Mouse (Mus musculus): ENCODE results near the gene Pycr1. TPM values are rescaled to one million over a fixed set of nuclear protein-coding genes. Genes with fewer than 3 reads are reported as not detected.
"Not testable (repeated sequence)": the region's sequence is repeated elsewhere in the genome, so short reads cannot be mapped to it uniquely, and the experiment has no call there.

Gene Pycr1
- polyA plus RNA-seq (2016; fragmentation: Nextera tagmentation; extraction: Ambion mirVana) = 29.9 and 34.3 TPM in 2 replicates

DNA sequence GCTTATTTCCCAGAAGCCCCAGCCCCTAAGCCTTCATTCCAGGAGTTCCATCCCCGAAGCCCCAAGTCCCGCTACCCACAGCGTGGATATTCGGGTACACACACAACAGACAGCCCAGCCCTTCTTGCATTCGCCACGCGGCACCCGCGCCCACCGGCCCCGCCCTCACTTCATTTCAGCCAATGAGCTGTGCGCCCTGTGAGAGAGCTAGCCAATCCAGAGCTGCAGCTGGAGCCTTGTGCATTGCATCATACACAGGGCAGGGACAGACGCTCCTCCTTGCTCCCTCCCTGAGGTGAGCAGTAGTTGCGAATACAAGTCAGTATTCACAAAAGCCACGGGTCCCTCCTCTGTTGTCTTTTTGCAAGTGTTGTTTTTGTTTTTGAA, at the start of gene Pycr1:
TSS of gene Pycr1 (minus strand) at position 169 of the 387 bp plus-strand sequence.
- ATAC-seq (ENCODE audit: insufficient number of reproducible peaks, insufficient read depth, low FRiP score, low TSS enrichment, low read depth) = peak; percentile 98
- Histone ChIP-seq H3K27ac (peak within 1 kb of the TSS; percentile 75; the same call in 1 of the 2 replicates), H3K9me3 (no peaks in the 10 kb centered on the region), H3K4me2 (peak within 1 kb of the TSS; percentile 78), H3K36me3 (no peaks in the 10 kb centered on the region), H3K4me3 (replicated peaks) (peak within 1 kb of the TSS; percentile 42), H3K4me1 (replicated peaks) (peaks cover 25% of the 10 kb centered on the region), H3K27me3 (peaks cover 15% of the 10 kb centered on the region), H3K9ac (replicated peaks) (peak within 1 kb of the TSS; percentile 61)
- WGBS = under 1% methylated on average over 15 of the region's 15 CpGs

DNA sequence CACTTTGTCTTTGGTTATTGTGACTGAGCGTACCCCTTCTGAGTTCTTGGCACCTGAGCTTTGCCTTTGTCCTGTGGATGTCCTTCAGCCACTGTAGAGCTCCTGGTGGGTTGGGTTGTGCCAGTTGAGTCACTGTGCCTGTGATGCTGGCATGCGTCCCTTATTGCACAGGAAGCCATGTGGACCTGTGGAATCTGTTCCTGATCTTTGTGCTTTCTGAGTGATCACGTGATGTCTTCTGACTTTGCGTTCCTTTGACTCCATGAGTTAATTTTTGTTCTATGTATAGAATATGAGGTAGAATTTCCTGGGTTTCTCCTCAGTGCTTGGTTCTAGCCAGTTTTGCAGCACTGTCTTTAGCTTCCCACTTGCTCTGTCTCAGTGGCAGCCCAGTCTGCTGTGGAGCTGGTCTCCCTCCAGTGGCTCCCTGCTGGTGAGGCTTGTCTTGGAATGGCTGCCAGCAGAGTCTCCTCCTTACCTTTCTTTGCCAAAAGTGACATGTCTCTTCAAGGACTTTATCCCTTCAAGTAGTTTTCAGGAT, 49.0 kb upstream of the Pycr1 start:
- Histone ChIP-seq H3K9me3 (0 out of 2 replicates have a peak, but pooled peaks cover 4% of the 10 kb centered on the region), H3K4me2 (no peak overlapping the region), H3K27me3 (no peaks in the 10 kb centered on the region), H3K4me1 (replicated peaks) (peaks cover 29% of the 10 kb centered on the region), H3K36me3 (peaks cover 81% of the 10 kb centered on the region), H3K9ac (replicated peaks) (no peak overlapping the region), H3K4me3 (replicated peaks) (no peak overlapping the region), H3K27ac (no peak overlapping the region)
- no peak for ATAC-seq (ENCODE audit: insufficient number of reproducible peaks, insufficient read depth, low FRiP score, low TSS enrichment, low read depth)
- WGBS = 91% methylated on average over 4 of the region's 4 CpGs

DNA sequence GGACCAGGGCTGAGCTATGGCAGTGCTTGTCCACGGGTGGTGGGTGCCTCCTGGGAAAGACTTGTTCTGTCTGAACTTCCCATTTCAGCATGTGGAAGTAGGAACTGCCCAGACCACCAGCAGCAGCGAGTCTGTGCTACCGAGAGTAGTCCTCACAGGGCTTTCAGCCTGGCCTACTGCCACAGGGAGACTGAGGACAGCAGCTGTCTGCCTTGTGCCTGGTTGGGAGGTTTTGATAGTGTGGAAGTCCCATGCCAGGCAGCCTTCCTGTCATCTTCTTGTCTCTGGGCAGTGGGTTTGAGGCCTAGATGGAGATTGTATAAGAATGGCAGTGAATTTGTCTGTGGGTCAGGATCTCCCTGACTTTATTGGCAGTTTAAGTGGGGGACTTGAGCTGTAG, 45.8 kb upstream of the Pycr1 start:
- H3K27ac ChIP-seq = no peak overlapping the region
- peaks cover 83% of the 10 kb centered on the region for H3K36me3 ChIP-seq
- 79% methylated on average over 3 of the region's 3 CpGs for WGBS
- H3K27me3 ChIP-seq = no peaks in the 10 kb centered on the region
- ATAC-seq (ENCODE audit: insufficient number of reproducible peaks, insufficient read depth, low FRiP score, low TSS enrichment, low read depth) = no peak
- H3K4me2 ChIP-seq = no peak overlapping the region
- no peak overlapping the region for H3K4me3 ChIP-seq (replicated peaks)
- no peaks in the 10 kb centered on the region for H3K9me3 ChIP-seq
- peaks cover 12% of the 10 kb centered on the region for H3K4me1 ChIP-seq (replicated peaks)
- H3K9ac ChIP-seq (replicated peaks) = no peak overlapping the region

DNA sequence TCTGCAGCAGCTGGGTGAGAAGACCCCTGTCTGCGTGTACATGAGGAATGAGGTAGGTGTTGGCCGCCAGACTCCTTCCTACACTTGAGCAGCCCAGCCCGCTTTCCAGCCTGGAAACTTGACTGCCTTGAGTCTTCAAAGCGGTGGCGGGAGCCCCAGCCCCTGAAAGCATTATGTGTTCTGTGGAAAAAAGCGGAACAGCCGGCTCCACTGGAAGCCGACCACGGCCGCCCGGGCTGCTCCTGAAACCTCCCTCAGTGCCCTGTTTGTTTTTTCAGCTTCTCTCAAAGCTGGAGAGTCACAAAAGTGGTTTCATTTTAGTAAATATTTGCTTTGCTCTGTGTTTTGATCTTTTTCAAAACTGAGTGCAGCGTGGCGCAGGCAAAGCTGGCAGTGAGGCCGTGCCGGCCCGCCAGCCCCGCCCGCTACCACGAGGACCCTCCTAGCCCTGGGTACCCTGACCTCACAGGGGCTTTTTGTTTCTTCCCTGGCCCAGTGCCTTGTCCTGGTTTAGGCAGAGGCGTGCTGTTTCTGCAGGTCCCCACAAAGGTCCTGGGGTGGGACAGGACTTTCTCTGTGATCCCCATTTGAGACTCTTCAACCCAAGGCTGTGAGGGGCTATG, 43.2 kb upstream of the Pycr1 start:
- 82% methylated on average over 20 of the region's 20 CpGs for WGBS
- Histone ChIP-seq H3K36me3 (peaks cover 82% of the 10 kb centered on the region), H3K4me2 (no peak overlapping the region), H3K4me3 (replicated peaks) (no peak overlapping the region), H3K4me1 (replicated peaks) (peaks cover 16% of the 10 kb centered on the region; the same call in 1 of the 2 replicates), H3K27ac (peak overlapping the region; percentile 76), H3K9ac (replicated peaks) (0 out of 2 replicates have a peak overlapping the region, but pooled peaks have one; percentile 12), H3K9me3 (no peaks in the 10 kb centered on the region), H3K27me3 (no peaks in the 10 kb centered on the region)
- no peak for ATAC-seq (ENCODE audit: insufficient number of reproducible peaks, insufficient read depth, low FRiP score, low TSS enrichment, low read depth)

DNA sequence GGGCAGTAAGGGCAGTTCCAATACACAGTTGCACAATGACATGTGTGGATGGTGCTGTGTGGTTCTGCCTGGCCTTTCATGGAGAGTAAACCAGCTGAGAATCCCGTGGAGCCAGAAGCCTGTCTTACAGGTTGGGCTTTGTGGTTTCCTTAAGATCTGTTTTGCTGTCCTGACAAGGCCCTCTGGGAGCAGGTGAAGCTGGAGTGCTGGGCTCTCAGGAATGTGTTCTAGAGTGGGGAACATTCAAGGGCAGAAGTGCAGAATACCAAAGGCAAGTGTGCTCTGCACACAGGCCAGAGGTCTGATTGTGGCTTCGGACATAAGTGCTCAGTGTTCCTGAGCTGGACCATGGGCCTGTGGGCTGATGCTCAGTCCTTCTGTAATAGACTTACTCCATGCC, 41.1 kb upstream of the Pycr1 start:
- no peak for ATAC-seq (ENCODE audit: insufficient number of reproducible peaks, insufficient read depth, low FRiP score, low TSS enrichment, low read depth)
- H3K27ac ChIP-seq = no peak overlapping the region
- H3K27me3 ChIP-seq = no peaks in the 10 kb centered on the region
- H3K4me1 ChIP-seq (replicated peaks) = peaks cover 16% of the 10 kb centered on the region; the same call in 1 of the 2 replicates
- H3K36me3 ChIP-seq = peaks cover 84% of the 10 kb centered on the region
- WGBS = 84% methylated on average over 2 of the region's 2 CpGs
- H3K4me3 ChIP-seq (replicated peaks) = no peak overlapping the region
- H3K4me2 ChIP-seq = no peak overlapping the region
- H3K9ac ChIP-seq (replicated peaks) = no peak overlapping the region
- H3K9me3 ChIP-seq = no peaks in the 10 kb centered on the region

DNA sequence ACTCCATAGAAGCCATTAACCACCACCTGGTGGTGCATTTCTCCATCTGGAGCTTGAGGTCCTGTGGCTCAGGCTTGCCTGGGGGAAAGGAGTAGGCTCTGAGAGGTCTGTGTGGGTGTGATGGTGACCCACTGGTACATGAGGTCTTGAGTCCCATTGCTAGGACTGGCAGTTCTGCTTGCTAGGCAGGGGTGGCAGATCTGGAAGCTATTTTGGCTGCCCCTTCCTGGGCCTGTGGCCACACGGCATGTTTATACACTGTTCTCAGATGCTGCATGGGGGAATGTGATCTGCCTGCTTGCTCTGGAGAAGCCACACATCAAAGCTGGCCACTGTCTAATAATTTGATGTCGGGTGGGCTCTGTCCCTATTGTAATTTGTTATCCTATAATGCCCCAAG, 40.5 kb upstream of the Pycr1 start:
- Histone ChIP-seq H3K36me3 (peaks cover 84% of the 10 kb centered on the region), H3K4me2 (no peak overlapping the region), H3K9ac (replicated peaks) (no peak overlapping the region), H3K27ac (no peak overlapping the region), H3K9me3 (no peaks in the 10 kb centered on the region), H3K4me3 (replicated peaks) (no peak overlapping the region), H3K4me1 (replicated peaks) (peaks cover 16% of the 10 kb centered on the region; the same call in 1 of the 2 replicates), H3K27me3 (no peaks in the 10 kb centered on the region)
- 83% methylated on average over 2 of the region's 2 CpGs for WGBS
- ATAC-seq (ENCODE audit: insufficient number of reproducible peaks, insufficient read depth, low FRiP score, low TSS enrichment, low read depth) = no peak

DNA sequence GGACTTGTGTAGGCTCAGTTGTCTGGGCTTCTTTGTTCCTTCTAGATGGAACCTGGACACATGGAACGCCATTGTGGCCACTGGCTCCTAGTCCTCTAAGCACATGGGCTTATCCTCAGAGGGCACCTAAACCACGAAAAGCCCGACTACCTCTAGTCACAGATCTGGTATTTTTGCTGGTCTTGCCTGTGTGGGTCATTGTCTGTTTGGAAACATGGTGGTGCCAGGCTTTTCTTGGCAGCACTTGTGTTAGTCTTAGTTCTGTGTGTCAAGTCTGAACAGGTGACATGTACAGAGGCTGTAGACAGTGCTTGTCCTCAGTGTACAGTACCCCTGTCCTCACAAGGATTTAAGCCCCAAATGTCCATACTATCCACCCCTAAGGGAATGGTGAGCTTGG, 40.0 kb upstream of the Pycr1 start:
- no peak overlapping the region for H3K4me3 ChIP-seq (replicated peaks)
- peaks cover 16% of the 10 kb centered on the region; the same call in 1 of the 2 replicates for H3K4me1 ChIP-seq (replicated peaks)
- H3K4me2 ChIP-seq = no peak overlapping the region
- no peaks in the 10 kb centered on the region for H3K9me3 ChIP-seq
- H3K9ac ChIP-seq (replicated peaks) = no peak overlapping the region
- 94% methylated on average over 3 of the region's 3 CpGs for WGBS
- no peak for ATAC-seq (ENCODE audit: insufficient number of reproducible peaks, insufficient read depth, low FRiP score, low TSS enrichment, low read depth)
- no peaks in the 10 kb centered on the region for H3K27me3 ChIP-seq
- peaks cover 84% of the 10 kb centered on the region for H3K36me3 ChIP-seq
- no peak overlapping the region for H3K27ac ChIP-seq

DNA sequence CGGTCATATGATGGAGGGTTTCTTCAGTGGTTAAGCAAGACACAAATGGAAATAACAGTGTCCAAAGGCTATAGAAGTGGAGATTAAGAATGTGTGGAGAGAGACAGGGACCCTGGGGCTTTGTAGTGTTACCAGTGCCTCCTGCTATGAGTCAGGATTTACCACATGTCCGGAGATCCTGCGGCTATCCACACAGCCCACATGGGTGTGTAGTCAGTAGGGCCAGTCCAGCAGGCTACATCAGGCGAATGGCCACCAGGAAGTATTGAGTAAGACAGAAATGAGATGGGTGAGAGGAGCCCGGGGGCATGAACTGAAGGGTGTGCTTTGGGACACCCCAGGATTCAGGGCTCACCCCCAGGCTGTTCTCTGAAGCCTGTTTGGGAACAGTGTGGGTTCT, 39.1 kb upstream of the Pycr1 start:
- no peak overlapping the region for H3K4me2 ChIP-seq
- ATAC-seq (ENCODE audit: insufficient number of reproducible peaks, insufficient read depth, low FRiP score, low TSS enrichment, low read depth) = no peak
- no peaks in the 10 kb centered on the region for H3K27me3 ChIP-seq
- WGBS = 93% methylated on average over 5 of the region's 5 CpGs
- H3K9me3 ChIP-seq = no peaks in the 10 kb centered on the region
- H3K27ac ChIP-seq = no peak overlapping the region
- H3K4me1 ChIP-seq (replicated peaks) = peaks cover 16% of the 10 kb centered on the region; the same call in 1 of the 2 replicates
- H3K4me3 ChIP-seq (replicated peaks) = no peak overlapping the region
- peaks cover 84% of the 10 kb centered on the region for H3K36me3 ChIP-seq
- no peak overlapping the region for H3K9ac ChIP-seq (replicated peaks)

DNA sequence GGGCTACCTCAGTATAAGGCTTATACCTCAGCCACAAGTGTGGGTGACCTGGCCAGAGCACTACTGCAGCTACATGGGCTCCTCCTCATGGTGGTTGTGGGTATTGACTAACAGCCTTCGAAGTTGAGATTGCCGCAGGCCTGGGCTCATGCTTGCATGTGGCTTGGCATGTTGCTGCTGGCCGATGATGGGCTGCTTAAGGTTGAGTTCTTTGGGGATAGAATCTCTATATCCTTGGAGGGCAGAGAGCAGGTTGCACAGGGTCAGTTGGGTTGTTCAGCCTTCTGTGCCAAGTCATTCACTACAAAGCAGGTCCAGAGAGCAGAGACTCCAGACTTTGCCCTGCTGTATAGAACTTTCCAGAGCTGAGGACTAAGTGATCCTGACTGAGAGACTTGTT, 36.3 kb upstream of the Pycr1 start:
- H3K9me3 ChIP-seq = no peaks in the 10 kb centered on the region
- no peak overlapping the region for H3K4me2 ChIP-seq
- H3K27ac ChIP-seq = no peak overlapping the region
- ATAC-seq (ENCODE audit: insufficient number of reproducible peaks, insufficient read depth, low FRiP score, low TSS enrichment, low read depth) = no peak
- no peaks in the 10 kb centered on the region for H3K27me3 ChIP-seq
- H3K9ac ChIP-seq (replicated peaks) = no peak overlapping the region
- no peak overlapping the region for H3K4me3 ChIP-seq (replicated peaks)
- WGBS = 81% methylated on average over 3 of the region's 3 CpGs
- peaks cover 16% of the 10 kb centered on the region; the same call in 1 of the 2 replicates for H3K4me1 ChIP-seq (replicated peaks)
- H3K36me3 ChIP-seq = peaks cover 84% of the 10 kb centered on the region

DNA sequence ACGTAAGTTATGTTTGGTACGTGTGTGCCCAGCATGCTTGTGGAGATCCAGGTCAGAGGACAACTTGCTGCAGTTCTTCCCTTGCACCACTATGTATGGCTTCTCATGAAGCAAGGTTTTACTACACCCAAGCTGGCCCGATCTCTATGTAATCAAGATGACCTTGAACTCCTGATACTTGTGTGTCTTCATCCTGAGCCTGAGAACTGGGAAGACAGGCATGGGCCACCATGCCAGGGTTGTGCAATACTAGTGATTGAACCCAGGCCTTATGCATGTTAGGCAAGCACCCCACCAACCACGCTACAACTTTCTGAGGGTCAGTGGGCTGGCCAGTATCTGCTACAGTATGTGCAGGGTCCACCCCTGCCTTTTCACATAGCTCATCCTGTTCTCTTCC, 33.4 kb upstream of the Pycr1 start:
- H3K36me3 ChIP-seq = peaks cover 57% of the 10 kb centered on the region
- 92% methylated on average over 4 of the region's 4 CpGs for WGBS

DNA sequence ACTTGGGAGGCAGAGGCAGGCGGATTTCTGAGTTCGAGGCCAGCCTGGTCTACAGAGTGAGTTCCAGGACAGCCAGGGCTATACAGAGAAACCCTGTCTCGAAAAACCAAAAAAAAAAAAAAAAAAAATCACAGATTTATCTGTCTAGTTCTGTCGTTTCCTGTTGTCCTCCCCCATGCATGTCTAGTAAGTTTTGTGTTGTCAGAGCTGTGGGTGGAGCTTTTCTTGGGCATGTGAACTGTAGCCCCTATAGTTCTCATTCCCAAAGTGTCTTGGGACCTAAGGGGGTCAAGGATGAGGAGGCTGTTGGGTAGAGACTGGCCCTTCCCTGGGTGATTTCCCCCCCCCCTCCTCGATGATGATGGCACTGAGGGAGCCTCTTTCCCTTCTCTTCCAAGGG, 32.3 kb upstream of the Pycr1 start:
- not testable (repeated sequence) for H3K9me3 ChIP-seq; H3K27ac ChIP-seq; H3K4me3 ChIP-seq (replicated peaks); ATAC-seq (ENCODE audit: insufficient number of reproducible peaks, insufficient read depth, low FRiP score, low TSS enrichment, low read depth); H3K27me3 ChIP-seq; H3K4me2 ChIP-seq; H3K9ac ChIP-seq (replicated peaks)
- Histone ChIP-seq H3K36me3 (peaks cover 51% of the 10 kb centered on the region), H3K4me1 (replicated peaks) (peaks cover 19% of the 10 kb centered on the region)
- 89% methylated on average over 5 of the region's 5 CpGs for WGBS

More for the DNA sequence above, 33.4 kb upstream of the Pycr1 start:
- Histone ChIP-seq H3K27me3 (no peaks in the 10 kb centered on the region), H3K4me3 (replicated peaks) (no peak overlapping the region), H3K27ac (no peak overlapping the region), H3K4me1 (replicated peaks) (peaks cover 19% of the 10 kb centered on the region), H3K9ac (replicated peaks) (no peak overlapping the region), H3K4me2 (no peak overlapping the region), H3K9me3 (no peaks in the 10 kb centered on the region)
- ATAC-seq (ENCODE audit: insufficient number of reproducible peaks, insufficient read depth, low FRiP score, low TSS enrichment, low read depth) = no peak

All from limb, embryonic 12.5 days (tissue).